Mouse (Mus musculus) myocyte (in vitro differentiated cells): ENCODE data around the gene Col3a1.

Source experiments
- E2F4 ChIP-seq: IDR thresholded peaks from one replicate; pipeline ENCODE4 v1.6.1; 2011; ENCODE audit warnings: mild to moderate bottlenecking, control low read depth, moderate library complexity; ENCODE audit not compliant: insufficient read depth
- MAX ChIP-seq: IDR thresholded peaks from one replicate; pipeline ENCODE4 v1.6.1; 2011; ENCODE audit warnings: low read depth, mild to moderate bottlenecking, control low read depth
- POLR2A ChIP-seq: IDR thresholded peaks from one replicate; pipeline ENCODE4 v1.6.1; 2011; ENCODE audit warnings: low read depth, mild to moderate bottlenecking, control low read depth, moderate library complexity; ENCODE audit not compliant: insufficient read length
- USF1 ChIP-seq: IDR thresholded peaks from one replicate; pipeline ENCODE4 v1.6.1; 2011; ENCODE audit warnings: low read depth, mild to moderate bottlenecking, control low read depth, moderate library complexity

GRCm38 (mm10) chr1:45311962-45312361 lies 624 bp downstream of the Col3a1 start:
- no peak for TF ChIP-seq E2F4
- no peak for TF ChIP-seq USF1
- TF ChIP-seq POLR2A = no peak
- TF ChIP-seq MAX = no peak
